Mouse (Mus musculus): ENCODE results near the gene Fam78a.

- TF ChIP-seq CTCF (IDR thresholded peaks at IDR 0.05; ENCODE audit: low read depth) (no peak), EP300 (IDR thresholded peaks at IDR 0.05; ENCODE audit: low read depth) (no peak)
Observed at GRCm38 (mm10) chr2:32057794-32058193, 26.9 kb downstream of the Fam78a start.

All from liver, embryonic 14.5 days (tissue).